Mouse (Mus musculus): Measurements from ENCODE around the gene Pax5.

Gene Pax5

DNA sequence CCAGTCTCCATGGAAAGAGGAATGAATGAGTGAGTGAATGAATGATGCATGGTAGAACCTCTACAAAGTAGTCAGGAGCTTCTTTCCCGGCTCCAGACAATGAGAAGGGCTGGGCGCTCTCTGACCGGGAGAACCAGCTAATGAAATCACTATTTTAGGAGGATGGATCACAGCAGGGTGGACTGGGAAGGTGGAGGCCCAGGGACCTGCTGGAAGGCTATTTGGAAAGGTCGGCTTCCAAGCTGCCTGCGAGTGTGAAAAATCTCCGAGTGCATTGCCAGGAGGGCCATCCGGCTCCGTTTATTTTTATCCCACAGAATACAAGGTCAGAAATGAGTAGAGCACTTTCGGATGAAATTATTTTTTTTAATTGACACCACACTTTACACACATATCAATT is 112.3 kb downstream of the Pax5 start:
- no peak for DNase-seq (ENCODE audit: low read depth, low spot score)

DNA sequence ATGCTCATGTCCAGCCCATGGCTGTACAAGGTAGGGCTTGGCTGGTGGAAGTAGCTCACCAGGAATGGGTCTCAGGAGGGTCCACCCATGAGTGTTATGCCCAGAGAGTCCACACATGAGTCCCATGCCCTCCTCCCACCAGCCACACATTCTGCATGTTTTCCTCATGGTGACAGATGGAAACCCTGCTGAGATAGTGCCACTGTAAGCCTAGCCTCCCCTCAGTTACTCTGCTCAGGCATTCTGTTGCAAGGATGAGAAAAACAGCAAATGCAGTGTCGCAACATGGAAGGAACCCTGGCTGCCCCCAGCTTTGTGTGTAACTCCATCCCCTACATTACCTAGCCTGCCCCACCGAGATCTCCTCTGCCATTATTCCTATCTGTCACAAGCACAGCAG is 117.2 kb downstream of the Pax5 start:
- no peak for DNase-seq (ENCODE audit: low read depth, low spot score)

- DNase-seq (ENCODE audit: low read depth, low spot score): no peak
Measured at GRCm38 (mm10) chr4:44582687-44583086, 127.6 kb downstream of the Pax5 start.

DNA sequence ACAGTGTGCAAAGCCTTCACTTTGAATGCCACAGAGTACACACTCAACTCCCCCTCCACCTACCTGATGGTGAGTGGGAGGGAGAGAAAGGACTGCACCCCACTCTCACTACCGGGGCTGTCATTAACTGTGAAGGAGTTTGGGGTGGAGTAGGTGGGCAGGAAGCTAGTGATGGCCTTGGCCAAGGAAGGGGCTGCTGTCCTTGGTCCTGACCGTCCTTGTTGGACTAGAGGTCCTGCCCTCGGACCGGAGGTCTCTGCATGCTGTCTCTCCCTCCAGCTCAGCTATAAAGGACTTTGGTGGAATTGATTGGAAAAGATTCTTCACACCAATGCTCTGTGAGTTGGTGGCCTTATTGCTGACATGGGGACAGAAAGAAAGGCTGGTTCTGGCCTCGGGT is 131.7 kb downstream of the Pax5 start:
- DNase-seq (ENCODE audit: low read depth, low spot score): no peak

- DNase-seq (ENCODE audit: low read depth, low spot score): peak; percentile 18
Measured at GRCm38 (mm10) chr4:44577293-44577692, 133.0 kb downstream of the Pax5 start.

GRCm38 (mm10) chr4:44576786-44577185 is 133.5 kb downstream of the Pax5 start:
- no peak for DNase-seq (ENCODE audit: low read depth, low spot score)

GRCm38 (mm10) chr4:44573017-44573416 is 137.3 kb downstream of the Pax5 start:
- DNase-seq (ENCODE audit: low read depth, low spot score): no peak

- no peak for DNase-seq (ENCODE audit: low read depth, low spot score)
Measured at GRCm38 (mm10) chr4:44572373-44572772, 137.9 kb downstream of the Pax5 start.

DNA sequence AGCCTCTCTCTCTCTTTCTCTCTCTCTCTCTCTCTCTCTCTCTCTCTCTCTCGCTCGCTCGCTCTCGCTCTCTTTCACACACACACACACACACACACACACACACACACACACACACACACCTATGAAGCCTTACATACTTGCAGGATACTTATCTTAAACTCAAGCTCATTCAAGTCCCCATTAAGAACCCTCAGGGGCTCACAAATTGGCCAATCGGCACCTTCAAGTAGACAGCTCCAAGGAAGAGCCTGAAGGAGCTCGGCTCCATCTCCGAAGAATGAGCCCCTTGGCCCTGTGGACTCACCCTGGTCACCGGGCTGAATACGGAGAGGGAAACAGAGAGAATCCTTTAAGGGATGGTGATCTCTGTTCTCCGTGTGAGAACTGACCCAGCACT is 141.1 kb downstream of the Pax5 start:
- no peak for DNase-seq (ENCODE audit: low read depth, low spot score)

- no peak for DNase-seq (ENCODE audit: low read depth, low spot score)
Measured at GRCm38 (mm10) chr4:44568666-44569065, 141.6 kb downstream of the Pax5 start.

DNA sequence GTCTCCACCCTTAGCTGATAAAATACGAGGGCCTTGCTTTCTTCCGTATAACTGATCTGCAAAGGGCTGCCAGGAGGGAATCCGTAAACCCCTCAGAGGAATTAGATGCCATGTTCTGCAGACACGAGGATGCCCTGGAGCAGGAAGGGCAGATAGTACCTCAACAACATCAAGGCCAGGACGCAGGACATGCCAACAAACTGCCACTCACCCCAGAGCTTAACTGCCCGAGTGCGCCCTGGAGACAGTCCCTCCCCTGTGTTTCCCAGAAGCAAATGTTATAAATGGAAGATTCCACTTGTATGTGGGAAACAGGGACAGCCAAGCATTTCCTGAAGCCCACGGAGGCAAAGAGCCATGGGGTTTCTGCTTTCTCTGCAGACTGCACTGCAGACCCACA is 143.9 kb downstream of the Pax5 start:
- DNase-seq (ENCODE audit: low read depth, low spot score): no peak

DNA sequence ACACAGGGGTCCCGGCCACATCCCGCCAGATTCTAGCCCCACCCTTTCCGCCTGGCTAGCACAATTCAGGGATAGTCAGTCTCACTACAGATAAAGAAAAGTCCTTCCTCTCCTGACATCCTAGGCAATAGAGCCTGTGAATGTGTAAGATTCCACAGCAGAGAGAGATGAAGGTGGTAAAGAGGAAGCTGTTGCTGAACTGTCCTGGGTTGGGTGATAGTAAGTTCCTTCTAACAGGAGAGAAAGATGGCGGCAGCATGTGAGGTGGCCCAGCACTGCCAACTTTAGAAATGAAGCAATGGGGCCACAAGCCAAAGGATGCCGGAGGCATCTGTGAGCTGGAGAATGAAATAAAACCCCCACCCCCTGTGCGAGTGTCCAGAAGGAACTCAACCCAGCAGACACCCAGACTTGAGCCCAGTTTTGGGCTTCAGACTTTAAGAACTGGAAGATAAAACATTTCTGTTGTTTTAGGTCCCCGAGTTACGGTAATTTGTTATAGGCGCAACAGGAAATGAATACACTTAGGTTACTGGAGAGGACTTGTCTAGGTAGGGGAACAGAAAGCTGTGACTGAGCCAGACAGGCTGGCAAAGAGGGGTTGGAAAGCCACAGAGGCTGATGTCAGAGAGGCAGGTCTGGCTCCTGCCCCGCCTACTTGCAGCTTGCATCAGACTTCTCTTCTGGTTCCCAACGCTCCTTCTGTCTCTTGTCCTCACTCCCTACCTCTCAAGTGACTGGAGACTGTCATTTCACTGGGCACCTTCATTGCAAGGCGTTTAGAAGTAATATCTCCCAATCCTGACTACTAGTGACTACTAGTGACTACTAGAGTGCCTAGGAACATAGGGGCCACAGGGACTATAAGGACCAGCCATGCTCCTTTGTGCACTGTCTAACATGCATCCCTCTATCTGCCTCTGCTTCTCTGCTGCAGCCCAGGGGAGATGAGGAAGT is 144.9 kb downstream of the Pax5 start:
- no peak for DNase-seq (ENCODE audit: low read depth, low spot score)

GRCm38 (mm10) chr4:44564602-44565001 is 145.7 kb downstream of the Pax5 start:
- peak; percentile 47 for DNase-seq (ENCODE audit: low read depth, low spot score)

- DNase-seq (ENCODE audit: low read depth, low spot score): no peak
Measured at GRCm38 (mm10) chr4:44560956-44561355, 149.3 kb downstream of the Pax5 start.

GRCm38 (mm10) chr4:44558564-44558955 is 151.7 kb downstream of the Pax5 start:
- DNase-seq (ENCODE audit: low read depth, low spot score): no peak

- DNase-seq (ENCODE audit: low read depth, low spot score): no peak
Measured at GRCm38 (mm10) chr4:44557815-44558563, 152.3 kb downstream of the Pax5 start.

DNA sequence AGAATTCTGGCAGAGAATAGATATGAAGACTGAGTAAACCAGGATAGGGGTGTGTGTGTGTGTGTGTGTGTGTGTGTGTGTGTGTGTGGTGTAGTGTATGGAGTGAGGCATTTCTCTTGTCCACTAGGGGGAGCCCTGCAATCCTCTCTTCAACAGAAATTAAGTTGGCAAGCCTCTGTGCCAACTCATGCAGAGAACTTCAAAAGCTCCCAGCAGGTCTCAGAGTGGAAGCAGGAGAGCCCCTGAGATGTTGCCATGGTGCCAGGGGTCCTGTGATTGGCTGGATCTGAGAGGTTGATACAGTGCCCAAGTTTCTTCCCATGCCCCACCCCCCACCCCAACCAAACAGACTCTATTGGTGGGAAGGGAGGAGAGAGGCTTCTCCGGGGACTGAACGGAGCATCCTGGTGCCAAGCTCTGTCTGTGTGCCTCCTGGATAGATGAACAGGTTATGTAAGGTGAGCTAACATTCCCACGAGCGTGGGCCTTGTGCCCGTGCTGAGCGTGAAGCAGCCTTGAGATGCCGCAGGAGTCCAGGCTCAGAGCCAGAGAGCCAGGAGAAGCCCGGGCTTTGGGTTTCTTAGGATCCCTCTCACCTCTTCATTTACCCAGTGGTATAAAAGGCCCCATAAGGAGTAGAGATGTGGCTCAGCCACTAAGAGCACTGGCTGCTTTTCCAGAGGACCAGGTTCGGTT is 153.6 kb downstream of the Pax5 start:
- no peak for DNase-seq (ENCODE audit: low read depth, low spot score)

- no peak for DNase-seq (ENCODE audit: low read depth, low spot score)
Measured at GRCm38 (mm10) chr4:44555576-44555975, 154.7 kb downstream of the Pax5 start.

GRCm38 (mm10) chr4:44551470-44551869 is 158.8 kb downstream of the Pax5 start:
- DNase-seq (ENCODE audit: low read depth, low spot score): no peak

- DNase-seq (ENCODE audit: low read depth, low spot score): no peak
Measured at GRCm38 (mm10) chr4:44549029-44549428, 161.3 kb downstream of the Pax5 start.

DNA sequence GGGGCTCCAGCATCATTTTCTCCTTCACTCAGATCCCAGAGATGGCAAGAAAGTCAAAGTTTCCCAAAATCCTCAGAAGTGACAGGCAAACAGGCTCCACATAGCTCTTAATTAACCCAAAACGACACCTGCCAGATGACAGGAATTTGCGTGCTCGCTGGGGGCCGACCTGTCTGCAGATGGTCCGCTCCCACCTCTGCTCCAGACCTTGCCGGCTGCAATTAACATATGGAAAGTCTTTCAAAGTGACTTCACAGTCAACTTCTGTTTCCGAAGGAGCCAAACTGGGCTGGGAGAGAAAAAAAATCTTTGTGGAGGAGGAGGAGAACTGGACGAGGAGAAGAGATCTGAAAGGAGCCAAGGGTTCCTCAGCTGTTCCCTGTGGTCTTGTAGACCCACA is 164.6 kb downstream of the Pax5 start:
- no peak for DNase-seq (ENCODE audit: low read depth, low spot score)

DNA sequence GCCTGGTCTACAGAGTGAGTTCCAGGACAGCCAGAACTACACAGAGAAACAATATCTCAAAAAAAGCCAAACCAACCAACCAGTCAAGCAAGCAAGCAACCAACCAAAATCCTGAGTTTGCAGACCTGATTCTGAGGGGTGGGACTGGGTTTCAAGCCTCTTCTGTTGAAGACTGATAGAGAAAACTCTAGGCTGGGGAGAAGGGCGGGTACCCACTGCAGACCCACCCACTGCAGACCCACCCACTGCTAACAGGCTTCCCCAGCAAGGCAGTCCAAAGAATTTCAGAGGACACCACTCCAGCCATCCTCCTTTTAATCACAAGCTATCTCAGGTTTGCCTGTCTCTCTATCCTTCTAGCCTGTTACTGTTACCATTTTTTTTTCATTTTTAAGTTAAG is 165.8 kb downstream of the Pax5 start:
- no peak for DNase-seq (ENCODE audit: low read depth, low spot score)
